ENCODE assay signal across 11 mouse cellular contexts in the genomic region with DNA sequence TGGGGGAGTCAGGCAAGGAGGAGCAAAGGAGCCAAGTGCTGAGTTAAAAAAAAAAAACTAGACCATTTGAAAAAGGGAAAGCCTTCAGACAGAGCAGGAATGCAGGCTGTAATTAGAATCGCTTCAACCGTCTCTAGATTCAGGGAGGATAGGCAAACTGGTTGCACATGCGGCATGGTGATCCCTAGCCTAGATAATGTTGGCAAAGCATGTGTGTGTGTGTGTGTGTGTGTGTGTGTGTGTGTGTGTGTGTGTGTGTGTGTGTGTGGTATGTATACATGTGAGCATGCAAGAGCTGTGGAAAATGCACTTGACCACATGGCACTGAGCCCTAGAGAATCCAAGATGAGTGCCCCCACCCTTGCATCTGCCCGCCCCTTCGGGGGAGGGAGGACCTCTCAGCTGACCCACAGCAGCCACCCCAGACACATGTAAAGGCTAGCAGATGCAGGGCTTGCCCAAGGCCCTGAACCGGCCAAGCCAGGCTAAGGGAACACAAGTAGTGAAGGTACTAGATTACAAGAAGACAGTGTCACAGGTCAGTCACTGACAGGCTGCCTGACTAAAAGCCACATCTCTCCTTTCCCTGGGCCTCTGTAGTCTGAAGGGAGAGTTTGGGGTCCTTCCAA.
DNase-seq lines count a peak whose midpoint lies in the region; ATAC-seq and TF ChIP-seq lines count a peak whose summit lies in the region.
"Had no signal": no experiment of that assay in that cellular context is flagged by ENCODE, and none has a peak within 500 bp of the region (broad histone marks: within the 10 kb centered on the region; RNA-seq: fewer than 3 reads in every experiment).

No protein-coding gene starts in this region.

- no peak overlapping the region for H3K9ac ChIP-seq in heart, adult 2 months (ENCODE audit: low read depth, low read length)
- no peak overlapping the region for H3K9ac ChIP-seq in lung, embryonic 14.5 days
- H3K9ac ChIP-seq in embryonic facial prominence, embryonic 11.5 days (replicated peaks; ENCODE audit: low read length) = no peak overlapping the region
- H3K9ac ChIP-seq: liver, postnatal 0 days; neural tube, embryonic 12.5 days had no signal

- intact Hi-C loops in heart, adult 2 months (cut with DNase I) = loop anchor here (1.0 kb wide), 2 partner anchors 120 to 171 kb away; no protein-coding TSS in a partner anchor

- 0 out of 2 replicates have a peak overlapping the region, but pooled peaks have one; percentile 10 for H3K27ac ChIP-seq in heart, embryonic 10.5 days
- no peak overlapping the region for H3K27ac ChIP-seq in heart, adult 2 months
- no peak overlapping the region for H3K27ac ChIP-seq in lung, embryonic 14.5 days (ENCODE audit: low read depth)
- no peak overlapping the region for H3K27ac ChIP-seq in embryonic facial prominence, embryonic 11.5 days (replicated peaks; ENCODE audit: low read depth, low read length)
- H3K27ac ChIP-seq: neural tube, embryonic 12.5 days had no signal

- H3K4me2 ChIP-seq in lung, embryonic 14.5 days = no peak overlapping the region
- no peak overlapping the region for H3K4me2 ChIP-seq in embryonic facial prominence, embryonic 11.5 days (ENCODE audit: low read depth, low read length)
- H3K4me2 ChIP-seq: neural tube, embryonic 12.5 days had no signal

- no peak for TF ChIP-seq CTCF in heart, adult 2 months (IDR thresholded peaks at IDR 0.05)
- no peak for TF ChIP-seq CTCF in lung, embryonic 14.5 days (IDR thresholded peaks at IDR 0.05; ENCODE audit: low read depth)

- no peak for DNase-seq in heart, embryonic 10.5 days (ENCODE audit: low spot score)
- no peak for DNase-seq in heart, adult 2 months
- DNase-seq in lung, embryonic 14.5 days = no peak
- DNase-seq in lung, postnatal 25 days (ENCODE audit: low spot score) = no peak
- peak; percentile 6 for DNase-seq in adipocyte (ENCODE audit: low spot score)
- peak; percentile 41 for DNase-seq in embryonic facial prominence, embryonic 11.5 days (ENCODE audit: low spot score)
- DNase-seq in thymus, postnatal 14 days = no peak
- DNase-seq in MN1 (ENCODE audit: low spot score) = no peak

- 0 out of 2 replicates have a peak, but pooled peaks have one; percentile 24 for ATAC-seq in lung, embryonic 14.5 days (ENCODE audit: insufficient read depth)
- ATAC-seq in embryonic facial prominence, embryonic 11.5 days (replicated peaks; ENCODE audit: insufficient number of reproducible peaks, low FRiP score, low TSS enrichment, low read depth) = no peak; the same call in 1 of the 2 replicates
- ATAC-seq: CD4-positive, CD25-positive, alpha-beta regulatory T cell, adult 4 months; liver, postnatal 0 days had no signal

- peaks cover 13% of the 10 kb centered on the region for H3K4me1 ChIP-seq in heart, embryonic 10.5 days
- H3K4me1 ChIP-seq in heart, adult 2 months (ENCODE audit: control insufficient read depth, insufficient read depth, low read length) = no peaks in the 10 kb centered on the region
- H3K4me1 ChIP-seq in lung, embryonic 14.5 days (ENCODE audit: insufficient read depth) = no peaks in the 10 kb centered on the region
- H3K4me1 ChIP-seq in embryonic facial prominence, embryonic 11.5 days (ENCODE audit: control insufficient read depth, insufficient read depth, low read length) = no peaks in the 10 kb centered on the region
- H3K4me1 ChIP-seq: neural tube, embryonic 12.5 days had no signal

- 64% methylated on average over 6 of the region's 6 CpGs for WGBS in heart, embryonic 10.5 days
- 77% methylated on average over 6 of the region's 6 CpGs for WGBS in heart, adult 2 months
- WGBS in lung, embryonic 14.5 days = 52% methylated on average over 6 of the region's 6 CpGs
- WGBS in embryonic facial prominence, embryonic 11.5 days = 38% methylated on average over 6 of the region's 6 CpGs

- no peak for TF ChIP-seq EP300 in heart, adult 2 months (IDR thresholded peaks at IDR 0.05; ENCODE audit: insufficient read depth, low read depth, low read length)

- no peak for TF ChIP-seq POLR2A in heart, adult 2 months (IDR thresholded peaks at IDR 0.05; ENCODE audit: insufficient read depth, low read depth, low read length)

- peaks cover 57% of the 10 kb centered on the region for H3K27me3 ChIP-seq in heart, embryonic 10.5 days (ENCODE audit: insufficient read depth, poor library complexity, severe bottlenecking)
- H3K27me3 ChIP-seq in heart, adult 2 months (ENCODE audit: control insufficient read depth, insufficient read depth, low read length) = no peaks in the 10 kb centered on the region
- H3K27me3 ChIP-seq in lung, embryonic 14.5 days (ENCODE audit: insufficient read depth, low read length) = no peaks in the 10 kb centered on the region
- no peaks in the 10 kb centered on the region for H3K27me3 ChIP-seq in embryonic facial prominence, embryonic 11.5 days (ENCODE audit: control insufficient read depth, insufficient read depth, low read length)
- H3K27me3 ChIP-seq: neural tube, embryonic 12.5 days had no signal

- H3K79me2 ChIP-seq in heart, adult 2 months (replicated peaks; ENCODE audit: control insufficient read depth, insufficient read depth, low read length) = no peaks in the 10 kb centered on the region

- H3K9me3 ChIP-seq in heart, embryonic 10.5 days = no peaks in the 10 kb centered on the region
- H3K9me3 ChIP-seq in lung, embryonic 14.5 days (ENCODE audit: low read depth, low read length) = no peaks in the 10 kb centered on the region
- H3K9me3 ChIP-seq in embryonic facial prominence, embryonic 11.5 days (replicated peaks; ENCODE audit: control insufficient read depth, low read length) = no peaks in the 10 kb centered on the region
- H3K9me3 ChIP-seq: neural tube, embryonic 12.5 days had no signal

- no peaks in the 10 kb centered on the region for H3K36me3 ChIP-seq in heart, embryonic 10.5 days
- H3K36me3 ChIP-seq in heart, adult 2 months (ENCODE audit: control insufficient read depth, insufficient read depth, low read length) = no peaks in the 10 kb centered on the region
- H3K36me3 ChIP-seq in lung, embryonic 14.5 days (ENCODE audit: insufficient read depth) = no peaks in the 10 kb centered on the region
- no peaks in the 10 kb centered on the region for H3K36me3 ChIP-seq in embryonic facial prominence, embryonic 11.5 days (replicated peaks; ENCODE audit: control insufficient read depth, insufficient read depth, low read depth, low read length)
- H3K36me3 ChIP-seq: neural tube, embryonic 12.5 days had no signal

- no peak overlapping the region for H3K4me3 ChIP-seq in heart, embryonic 10.5 days
- H3K4me3 ChIP-seq in heart, adult 2 months = no peak overlapping the region
- H3K4me3 ChIP-seq in lung, embryonic 14.5 days (ENCODE audit: low read depth, low read length) = no peak overlapping the region
- no peak overlapping the region for H3K4me3 ChIP-seq in embryonic facial prominence, embryonic 11.5 days (ENCODE audit: low read depth, low read length)
- H3K4me3 ChIP-seq: neural tube, embryonic 12.5 days had no signal

Comparison
In these comparisons a context has a peak if more than half of its experiments do, and no peak if none do; other contexts are left out.
1. DNase-seq: peak in adipocyte (single experiment) and embryonic facial prominence, embryonic 11.5 days (single experiment); none in heart, embryonic 10.5 days (single experiment), heart, adult 2 months (0 of 2), lung, embryonic 14.5 days (single experiment), lung, postnatal 25 days (single experiment), thymus, postnatal 14 days (single experiment) and MN1 (single experiment).